Mouse (Mus musculus) liver, embryonic 14.5 days (tissue): Measurements from ENCODE around the gene Dock8.

ENCODE experiments used
- CTCF ChIP-seq: IDR thresholded peaks from 2 replicates; pipeline ENCODE4 v1.5.1; 2016; ENCODE audit warnings: antibody characterized with exemption, low read depth, control low read depth
- EP300 ChIP-seq: IDR thresholded peaks from 2 replicates; pipeline ENCODE4 v1.6.1; 2016; ENCODE audit warnings: antibody characterized with exemption, low read depth

DNA sequence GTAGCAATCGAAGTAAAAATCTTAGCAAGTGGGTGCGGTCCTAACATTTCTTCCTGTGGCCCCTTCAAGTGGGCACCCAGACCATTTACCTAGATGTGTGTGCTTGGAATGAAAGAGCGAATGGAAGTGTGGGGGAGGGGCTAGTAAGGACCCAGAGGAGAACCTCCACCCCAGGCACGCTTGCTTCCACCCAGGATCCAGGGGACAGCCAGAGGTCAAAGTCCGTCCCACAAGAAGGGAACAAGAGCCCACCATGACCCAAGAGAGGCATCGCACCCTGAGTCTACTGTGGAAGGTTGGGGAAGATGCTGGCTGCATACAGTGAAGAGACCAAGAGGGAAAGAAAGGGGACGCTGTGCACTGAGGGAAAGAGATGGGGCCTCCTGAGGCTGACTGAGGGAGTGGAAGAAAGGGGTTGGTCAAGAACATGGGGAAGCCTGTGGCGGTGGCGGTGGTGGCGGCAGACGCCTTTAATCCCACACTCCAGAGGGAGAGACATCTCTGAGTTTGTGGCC lies 209.3 kb downstream of the Dock8 start:
- no peak for TF ChIP-seq CTCF
- no peak for TF ChIP-seq EP300
